Mouse (Mus musculus) intestine, embryonic 16.5 days (tissue): ENCODE results near the gene Ttf2. TPM values are rescaled to one million over a fixed set of nuclear protein-coding genes. Genes with fewer than 3 reads are reported as not detected.

ENCODE experiments used
- ATAC-seq: fragments of 200-750 bp; cut with Nextera tagmentation; 2 replicates; pipeline ENCODE4 v1.8.0; 2017; ENCODE audit warnings: moderate TSS enrichment, moderate library complexity
- H3K27ac ChIP-seq: fragments of 300-500 bp; sonication (generic); 2 replicates; pipeline ENCODE4 v1.5.1; 2014; ENCODE audit warnings: mild to moderate bottlenecking, low read length
- H3K27me3 ChIP-seq: fragments of 300-500 bp; sonication (generic); replicated peaks from 2 replicates; pipeline ENCODE4 v1.6.1; 2014; ENCODE audit warnings: low read length, control low read depth, mixed read lengths; ENCODE audit not compliant: control insufficient read depth, insufficient read depth
- H3K36me3 ChIP-seq: fragments of 300-500 bp; sonication (generic); 2 replicates; pipeline ENCODE4 v1.6.1; 2014; ENCODE audit warnings: low read length, control low read depth; ENCODE audit not compliant: control insufficient read depth, insufficient read depth
- H3K4me1 ChIP-seq: fragments of 300-500 bp; sonication (generic); 2 replicates; pipeline ENCODE4 v1.6.1; 2014; ENCODE audit warnings: low read length, control low read depth, mixed read lengths; ENCODE audit not compliant: control insufficient read depth, insufficient read depth
- H3K4me2 ChIP-seq: fragments of 300-500 bp; sonication (generic); 2 replicates; pipeline ENCODE4 v1.6.1; 2014; ENCODE audit warnings: low read depth, low read length, control low read depth
- H3K4me3 ChIP-seq: fragments of 300-500 bp; sonication (generic); 2 replicates; pipeline ENCODE4 v1.5.1; 2014; ENCODE audit warnings: mild to moderate bottlenecking, low read length
- H3K9ac ChIP-seq: fragments of 300-500 bp; sonication (generic); 2 replicates; pipeline ENCODE4 v1.6.1; 2014; ENCODE audit warnings: low read depth, low read length
- H3K9me3 ChIP-seq: fragments of 300-500 bp; sonication (generic); 2 replicates; pipeline ENCODE4 v1.6.1; 2016; ENCODE audit warnings: low read length, control low read depth; ENCODE audit not compliant: control insufficient read depth
- WGBS: fragments of 180-500 bp; shearing (Covaris S2); extraction: QIAGEN DNeasy Blood & Tissue Kit; methylation state at CpG from one replicate; pipeline ENCODE4 v1.1.7; 2014; 5-methylcytosine and 5-hydroxymethylcytosine counted together
- polyA plus RNA-seq: library from polyadenylated mRNA; unstranded; fragments of >200 nt; fragmentation: Nextera tagmentation; extraction: Ambion mirVana; gene quantifications from 2 replicates; pipeline ENCODE4 v1.2.1, GENCODE M21; 2015

Ttf2 gene
- 8.9 and 10.5 TPM in 2 replicates for polyA plus RNA-seq

DNA sequence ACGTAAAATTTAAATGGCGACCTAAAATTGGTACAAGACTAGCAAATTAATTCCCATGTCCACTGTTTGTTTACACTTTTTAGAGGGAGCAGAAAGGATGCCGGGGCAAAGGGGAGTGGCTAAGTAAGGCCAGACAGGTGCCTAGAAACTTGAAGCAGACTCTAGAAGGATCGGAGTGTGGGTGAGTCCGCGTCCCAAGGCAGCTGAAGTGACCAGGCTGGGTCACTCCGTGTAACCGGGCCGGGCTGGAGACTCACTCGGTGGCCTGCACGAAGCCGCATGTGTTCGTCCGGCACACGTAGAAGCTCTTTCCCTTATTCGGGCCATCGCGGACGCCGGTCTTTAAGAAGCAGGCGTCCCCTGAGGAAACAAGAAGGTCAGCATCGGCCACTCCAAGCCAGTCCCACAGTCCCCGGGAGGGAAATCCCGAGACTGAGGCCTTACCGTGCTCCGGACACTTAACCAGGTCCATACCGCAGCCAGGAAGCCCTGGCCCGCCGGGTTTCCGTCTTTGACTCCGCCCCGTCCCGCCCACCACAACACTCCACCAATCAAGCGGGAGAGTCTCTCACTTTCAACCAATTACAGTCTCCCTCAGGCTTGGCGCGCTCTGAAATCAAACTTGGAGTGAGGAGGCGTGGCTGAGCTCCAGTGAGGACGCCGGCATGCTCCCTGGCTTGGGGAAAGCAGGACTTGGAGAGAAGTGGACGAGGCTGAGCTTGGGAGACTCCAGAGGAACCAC, at the start of gene Ttf2:
TSS of gene Ttf2 (minus strand) at position 488 of the 742 bp plus-strand sequence.
- H3K27me3 ChIP-seq = no peaks in the 10 kb centered on the region
- peak within 1 kb of the TSS; percentile 84 for H3K4me2 ChIP-seq
- H3K4me1 ChIP-seq = 0 out of 2 replicates have a peak, but pooled peaks cover 4% of the 10 kb centered on the region
- under 1% methylated on average over 40 of the region's 40 CpGs for WGBS
- H3K36me3 ChIP-seq = no peaks in the 10 kb centered on the region
- H3K9ac ChIP-seq = peak within 1 kb of the TSS; percentile 83
- H3K4me3 ChIP-seq = peak within 1 kb of the TSS; percentile 71
- peak; percentile 99 for ATAC-seq
- no peaks in the 10 kb centered on the region for H3K9me3 ChIP-seq
- H3K27ac ChIP-seq = no peak within 1 kb of the TSS

DNA sequence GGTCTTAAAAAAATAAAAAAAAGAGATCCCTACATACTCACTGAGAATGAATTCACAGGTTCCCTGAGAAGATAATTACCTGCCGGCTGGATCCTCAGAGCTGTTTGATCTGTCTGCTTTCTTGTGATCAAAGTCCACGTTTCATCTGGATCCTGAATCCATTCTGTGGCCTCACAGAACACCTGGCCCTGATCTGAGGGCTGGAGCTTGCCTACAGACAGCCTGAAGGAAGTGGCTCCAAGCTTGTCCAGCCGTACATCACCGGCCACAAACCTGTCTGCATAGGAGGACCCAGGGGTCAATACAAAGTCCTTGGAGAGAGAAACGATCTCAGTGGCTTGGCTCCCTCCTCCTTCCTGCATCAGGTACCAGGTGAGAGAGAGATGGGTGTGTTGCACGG, 49.0 kb upstream of the Ttf2 start:
- WGBS = 59% methylated on average over 6 of the region's 6 CpGs
- no peaks in the 10 kb centered on the region for H3K36me3 ChIP-seq

DNA sequence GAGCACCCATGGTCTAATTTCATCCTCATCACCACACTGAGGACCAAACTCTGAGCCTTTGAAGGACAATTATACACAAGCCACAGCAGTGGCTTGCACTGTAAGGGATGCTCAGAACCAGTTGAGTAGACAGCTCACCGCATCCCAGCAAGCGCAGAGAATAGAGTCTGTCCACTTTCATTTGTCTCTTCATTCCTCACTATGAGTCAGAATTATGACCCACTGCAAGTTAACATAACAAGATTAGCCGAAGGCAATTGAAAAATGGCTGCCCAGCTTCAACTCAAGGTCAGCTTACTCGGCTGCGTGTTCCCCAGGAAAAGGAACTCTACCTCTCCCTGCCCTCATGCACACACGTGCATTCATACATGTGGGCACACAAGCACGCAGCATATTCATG, 46.6 kb upstream of the Ttf2 start:
- Histone ChIP-seq H3K9me3 (no peaks in the 10 kb centered on the region), H3K27ac (no peak overlapping the region), H3K27me3 (no peaks in the 10 kb centered on the region), H3K4me2 (no peak overlapping the region), H3K9ac (no peak overlapping the region), H3K36me3 (no peaks in the 10 kb centered on the region), H3K4me1 (peaks cover 14% of the 10 kb centered on the region; the same call in 1 of the 2 replicates), H3K4me3 (no peak overlapping the region)
- 69% methylated on average over 7 of the region's 7 CpGs for WGBS
- ATAC-seq = no peak

More for the DNA sequence above, 49.0 kb upstream of the Ttf2 start:
- Histone ChIP-seq H3K9ac (no peak overlapping the region), H3K4me3 (no peak overlapping the region), H3K4me2 (no peak overlapping the region), H3K27ac (no peak overlapping the region), H3K9me3 (no peaks in the 10 kb centered on the region), H3K4me1 (0 out of 2 replicates have a peak, but pooled peaks cover 11% of the 10 kb centered on the region), H3K27me3 (no peaks in the 10 kb centered on the region)
- ATAC-seq = peak; percentile 51; the same call in 1 of the 2 replicates

DNA sequence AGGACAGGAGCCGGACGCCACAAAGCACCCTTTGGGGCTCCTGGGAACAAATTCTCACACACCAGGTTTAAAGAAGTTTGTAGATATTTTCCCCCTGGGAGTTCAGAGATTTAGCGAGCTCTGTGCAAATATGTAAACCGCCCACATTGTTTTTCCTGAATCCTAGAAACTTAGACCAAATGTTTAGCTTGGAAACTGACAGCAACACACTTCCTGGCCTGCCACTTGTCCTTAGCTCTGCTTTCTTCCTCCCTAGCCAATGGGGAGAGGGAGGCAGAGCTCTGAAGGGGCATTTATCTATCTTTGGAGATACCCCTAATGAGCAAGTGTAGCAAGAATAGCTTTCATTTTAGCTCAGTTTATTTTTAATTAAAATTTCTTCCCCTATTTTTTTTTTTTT, 45.8 kb upstream of the Ttf2 start:
- no peaks in the 10 kb centered on the region for H3K9me3 ChIP-seq
- no peak overlapping the region for H3K4me3 ChIP-seq
- no peaks in the 10 kb centered on the region for H3K27me3 ChIP-seq
- H3K27ac ChIP-seq = no peak overlapping the region
- WGBS = 43% methylated on average over 4 of the region's 4 CpGs
- H3K9ac ChIP-seq = no peak overlapping the region
- ATAC-seq = no peak
- H3K36me3 ChIP-seq = no peaks in the 10 kb centered on the region
- H3K4me1 ChIP-seq = peaks cover 14% of the 10 kb centered on the region; the same call in 1 of the 2 replicates
- no peak overlapping the region for H3K4me2 ChIP-seq

DNA sequence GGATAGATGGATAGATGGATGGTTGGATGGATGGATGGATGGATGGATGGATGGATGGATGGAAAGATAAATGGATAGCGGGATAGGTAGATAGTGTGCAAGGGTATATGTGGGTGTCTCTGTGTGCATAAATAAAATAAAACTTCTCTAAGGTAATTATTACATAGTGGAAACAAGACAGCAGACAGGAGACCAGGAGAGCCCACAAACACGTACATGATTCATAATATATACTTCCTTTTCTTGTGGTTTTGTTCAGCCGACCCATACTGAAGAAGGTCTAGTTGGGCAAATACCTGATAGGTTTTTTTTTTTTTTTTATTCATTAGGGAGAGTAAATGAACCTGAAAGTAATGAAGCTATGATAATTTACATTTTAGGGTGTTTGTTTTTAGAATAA, 44.1 kb upstream of the Ttf2 start:
- no peak for ATAC-seq
- Histone ChIP-seq H3K27me3 (no peaks in the 10 kb centered on the region), H3K9me3 (no peaks in the 10 kb centered on the region), H3K9ac (no peak overlapping the region), H3K4me2 (no peak overlapping the region), H3K4me3 (no peak overlapping the region), H3K4me1 (peaks cover 13% of the 10 kb centered on the region; the same call in 1 of the 2 replicates), H3K36me3 (no peaks in the 10 kb centered on the region), H3K27ac (no peak overlapping the region)
- 87% methylated on average over 3 of the region's 3 CpGs for WGBS

DNA sequence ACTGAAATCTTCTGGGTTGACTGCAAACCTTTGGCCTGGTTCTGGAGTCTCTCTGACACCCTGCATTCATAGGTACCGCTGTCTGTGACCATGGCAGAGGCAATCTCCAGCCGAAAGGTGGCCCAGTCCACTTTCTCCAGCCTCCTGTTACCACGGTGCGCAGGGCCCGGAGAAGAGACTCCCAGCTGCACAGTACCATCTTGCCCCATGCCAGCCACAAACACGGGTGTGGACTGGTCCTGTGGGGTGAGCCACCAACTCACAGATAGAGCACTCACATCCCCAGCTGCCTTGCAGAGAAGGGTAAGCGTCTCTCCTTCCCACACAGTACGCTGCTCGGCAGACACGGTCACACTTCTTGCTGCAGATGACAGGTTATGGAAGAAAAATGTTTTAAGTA, 43.5 kb upstream of the Ttf2 start:
- no peaks in the 10 kb centered on the region for H3K9me3 ChIP-seq
- no peak overlapping the region for H3K27ac ChIP-seq
- no peak overlapping the region for H3K4me3 ChIP-seq
- H3K9ac ChIP-seq = no peak overlapping the region
- H3K4me2 ChIP-seq = no peak overlapping the region
- no peak for ATAC-seq
- no peaks in the 10 kb centered on the region for H3K36me3 ChIP-seq
- 92% methylated on average over 10 of the region's 10 CpGs for WGBS
- no peaks in the 10 kb centered on the region for H3K27me3 ChIP-seq
- H3K4me1 ChIP-seq = peaks cover 13% of the 10 kb centered on the region; the same call in 1 of the 2 replicates

DNA sequence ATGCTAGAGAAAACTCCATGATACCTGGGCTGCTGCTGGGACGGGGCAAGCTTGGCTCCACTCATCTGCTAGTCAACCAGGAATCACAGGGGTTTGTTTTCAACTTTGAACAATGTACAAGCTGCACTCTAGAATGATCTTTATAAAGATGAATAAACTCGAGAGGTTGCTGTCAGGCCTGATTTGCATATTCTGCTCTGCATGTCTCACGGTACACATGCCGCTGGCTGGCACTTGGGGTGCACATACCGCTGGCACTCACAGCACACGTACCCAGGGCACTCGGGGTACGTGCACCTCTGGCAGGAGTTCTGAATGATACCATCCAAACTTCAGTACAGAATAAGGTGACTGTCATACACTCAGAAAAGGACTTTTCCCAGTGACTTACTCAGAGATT, 43.1 kb upstream of the Ttf2 start:
- Histone ChIP-seq H3K9me3 (no peaks in the 10 kb centered on the region), H3K27me3 (no peaks in the 10 kb centered on the region), H3K4me1 (peaks cover 13% of the 10 kb centered on the region; the same call in 1 of the 2 replicates), H3K36me3 (no peaks in the 10 kb centered on the region), H3K4me2 (no peak overlapping the region), H3K27ac (no peak overlapping the region), H3K9ac (no peak overlapping the region), H3K4me3 (no peak overlapping the region)
- ATAC-seq = no peak
- WGBS = 81% methylated on average over 8 of the region's 8 CpGs

DNA sequence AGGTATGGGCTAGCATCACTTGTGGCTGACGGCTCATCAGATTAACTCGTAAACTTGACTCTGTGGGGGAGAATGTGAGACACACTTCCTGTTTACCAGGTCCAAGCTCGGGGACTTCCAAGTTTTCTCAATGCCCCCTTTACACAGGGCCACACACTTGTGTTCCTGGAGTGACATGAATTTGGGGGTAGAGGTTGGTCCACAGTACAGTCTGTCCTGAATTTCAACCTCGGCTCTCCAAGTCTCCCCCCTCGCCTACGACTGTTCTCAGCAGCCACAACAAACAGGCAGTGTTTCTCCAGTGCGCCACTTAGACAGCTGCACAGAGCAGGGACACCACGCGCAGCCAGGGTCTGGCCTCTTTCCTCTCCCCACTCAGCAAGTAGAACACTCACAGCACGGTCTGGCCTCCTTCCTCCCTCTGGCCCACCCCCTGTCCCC, 42.7 kb upstream of the Ttf2 start:
- Histone ChIP-seq H3K9me3 (no peaks in the 10 kb centered on the region), H3K9ac (no peak overlapping the region), H3K4me1 (peaks cover 13% of the 10 kb centered on the region; the same call in 1 of the 2 replicates), H3K27ac (no peak overlapping the region), H3K27me3 (no peaks in the 10 kb centered on the region), H3K4me3 (no peak overlapping the region), H3K36me3 (no peaks in the 10 kb centered on the region), H3K4me2 (no peak overlapping the region)
- peak; percentile 31; the same call in 1 of the 2 replicates for ATAC-seq
- WGBS = 50% methylated on average over 10 of the region's 10 CpGs

DNA sequence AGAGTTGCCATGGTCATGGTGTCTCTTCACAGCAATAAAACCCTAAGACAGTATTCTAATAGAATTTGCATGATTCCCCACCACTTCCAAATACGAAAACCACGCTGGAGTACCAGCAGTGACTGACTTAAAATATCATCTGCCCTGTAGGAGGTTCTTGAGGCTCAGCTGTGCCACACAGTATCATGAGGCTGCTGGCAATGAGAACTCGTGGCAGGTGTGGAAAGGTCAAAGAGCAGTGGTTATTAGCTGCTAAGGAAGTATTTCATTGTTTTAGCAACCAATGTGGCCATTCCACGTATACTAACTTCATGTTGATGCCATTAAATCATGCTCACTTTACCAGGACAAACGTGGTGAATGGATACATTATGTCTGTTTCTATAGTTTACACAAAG, 41.7 kb upstream of the Ttf2 start:
- WGBS = 59% methylated on average over 5 of the region's 5 CpGs
- H3K36me3 ChIP-seq = no peaks in the 10 kb centered on the region
- no peaks in the 10 kb centered on the region for H3K27me3 ChIP-seq
- no peak overlapping the region for H3K9ac ChIP-seq
- H3K9me3 ChIP-seq = no peaks in the 10 kb centered on the region
- no peak overlapping the region for H3K4me2 ChIP-seq
- H3K4me1 ChIP-seq = peaks cover 13% of the 10 kb centered on the region; the same call in 1 of the 2 replicates
- no peak overlapping the region for H3K4me3 ChIP-seq
- no peak for ATAC-seq
- H3K27ac ChIP-seq = no peak overlapping the region
